Mouse (Mus musculus) left cerebral cortex, adult 8-10 months (tissue): ENCODE results near the gene Cpne8. TPM values are rescaled to one million over a fixed set of nuclear protein-coding genes. Genes with fewer than 3 reads are reported as not detected.
"Not testable (repeated sequence)": the region's sequence is repeated elsewhere in the genome, so short reads cannot be mapped to it uniquely, and the experiment has no call there.

ENCODE experiments used
- DNase-seq, 2 experiments: peaks; one replicate each; pipeline ENCODE4 v3.0.0; 2022; ENCODE audit warnings: low spot score in 2 of 2
- total RNA-seq, 4 experiments: library from RNA; stranded (reverse); gene quantifications; 2 replicates each; pipeline ENCODE4 v1.2.4; 2022

The Cpne8 gene
- total RNA-seq, 4 experiments from 2014 or later, result 21.3 to 27.1 (median 22.1) TPM

DNA sequence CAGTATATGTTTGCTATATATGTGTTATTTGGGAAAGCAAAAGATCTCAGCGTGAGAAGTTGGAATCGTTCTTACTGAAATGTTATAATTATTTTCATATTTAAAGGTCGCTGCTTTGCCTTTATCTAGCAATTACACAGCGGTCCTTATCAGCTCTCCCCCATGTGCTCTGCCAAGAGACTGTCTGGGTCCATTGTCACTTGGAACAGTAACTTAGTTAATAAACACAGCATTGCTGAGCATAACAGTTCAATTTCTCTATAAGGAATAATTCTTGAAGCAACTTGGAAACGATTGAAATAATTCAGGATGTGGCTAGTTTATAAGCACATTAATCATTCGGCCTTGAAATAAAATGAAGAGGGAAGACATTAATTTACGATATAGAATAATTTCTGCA, 189.0 kb downstream of the Cpne8 start:
- no peak for DNase-seq

DNA sequence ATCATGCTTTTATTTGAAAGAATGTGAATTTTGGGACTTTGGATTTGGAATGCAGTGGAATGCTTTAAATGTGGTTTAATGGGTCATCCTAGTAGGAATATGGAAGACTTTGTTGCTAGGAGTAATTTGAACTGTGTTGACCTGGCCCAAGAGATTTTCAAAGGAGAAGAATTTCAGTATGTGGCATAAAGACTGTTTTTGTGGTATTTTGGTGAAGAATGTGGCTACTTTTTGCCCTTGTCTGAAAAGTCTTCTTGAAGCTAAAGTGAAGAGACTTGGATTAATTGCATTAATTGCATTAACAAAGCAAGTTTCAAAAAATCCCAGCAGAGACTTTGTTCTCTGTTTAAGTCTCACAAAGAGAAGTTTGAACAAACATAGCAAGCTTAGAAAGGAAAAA, 208.7 kb downstream of the Cpne8 start:
- DNase-seq, result not testable (repeated sequence)

- no peak for DNase-seq
Observed at GRCm38 (mm10) chr15:90463281-90463680, 216.0 kb downstream of the Cpne8 start.

GRCm38 (mm10) chr15:90446076-90446475, 233.2 kb downstream of the Cpne8 start:
- no peak for DNase-seq
